In genomic region chr17:72935921-72936320, GRCm38 (mm10) we compare ENCODE assay signal across 11 mouse cellular contexts. TPM values are rescaled to one million over a fixed set of nuclear protein-coding genes. Genes with fewer than 3 reads are reported as not detected.
DNase-seq lines count a peak whose midpoint lies in the region; ATAC-seq and TF ChIP-seq lines count a peak whose summit lies in the region.
"Had no signal": no experiment of that assay in that cellular context is flagged by ENCODE, and none has a peak within 500 bp of the region (broad histone marks: within the 10 kb centered on the region; RNA-seq: fewer than 3 reads in every experiment).

No protein-coding gene starts in this region.

- H3K27ac ChIP-seq in spleen, adult 2 months (ENCODE audit: insufficient read depth, low read length) = peak overlapping the region; percentile 84
- H3K27ac ChIP-seq in intestine, postnatal 0 days (ENCODE audit: low read depth, low read length) = peak overlapping the region; percentile 60
- H3K27ac ChIP-seq: liver, embryonic 13.5 days had no signal

- peaks cover 55% of the 10 kb centered on the region for H3K4me1 ChIP-seq in spleen, adult 2 months (ENCODE audit: control insufficient read depth, insufficient read depth, insufficient read length)
- H3K4me1 ChIP-seq in intestine, postnatal 0 days (replicated peaks; ENCODE audit: control insufficient read depth, insufficient read depth, low read length) = peaks cover 41% of the 10 kb centered on the region

- no peak overlapping the region for H3K9ac ChIP-seq in intestine, postnatal 0 days (ENCODE audit: low read depth, low read length)
- H3K9ac ChIP-seq: liver, embryonic 13.5 days had no signal

- TF ChIP-seq POLR2A in spleen, adult 2 months (IDR thresholded peaks at IDR 0.05; ENCODE audit: low read depth, low read length) = no peak

- H3K4me2 ChIP-seq in intestine, postnatal 0 days (replicated peaks; ENCODE audit: low read depth) = no peak overlapping the region
- H3K4me2 ChIP-seq: liver, embryonic 13.5 days had no signal

- DNase-seq in heart, adult 9 months (ENCODE audit: low spot score in 2 of 2) = peak; percentile 54 to 63
- DNase-seq in heart, postnatal 25 days (ENCODE audit: low spot score) = no peak
- no peak for DNase-seq in spleen, adult 2 months (ENCODE audit: low read depth in 1 of 2, low spot score in 2 of 2)
- DNase-seq in spleen, postnatal 14 days (ENCODE audit: low spot score in 2 of 2) = no peak
- no peak for DNase-seq in embryo, embryonic 10.5 days (ENCODE audit: low spot score)
- DNase-seq in cerebellum, adult 9-11 months = no peak
- DNase-seq: cerebellum, postnatal 36 days; liver, embryonic 13.5 days had no signal

- TF ChIP-seq CTCF in spleen, adult 2 months (IDR thresholded peaks at IDR 0.05; ENCODE audit: extremely low read depth, insufficient read depth, insufficient read length, insufficient replicate concordance) = no peak
- no peak for TF ChIP-seq CTCF in intestine, postnatal 0 days (IDR thresholded peaks at IDR 0.05; ENCODE audit: low read depth)

- no peaks in the 10 kb centered on the region for H3K9me3 ChIP-seq in intestine, postnatal 0 days (ENCODE audit: control insufficient read depth)
- H3K9me3 ChIP-seq: liver, embryonic 13.5 days had no signal

- intact Hi-C loops in heart, postnatal 25 days (cut with DNase I) = loop anchor here (5.0 kb wide), 1 partner anchor 36 kb away; no protein-coding TSS in a partner anchor

- no peak overlapping the region for H3K4me3 ChIP-seq in spleen, adult 2 months (ENCODE audit: extremely low read depth, insufficient read depth, insufficient read length)
- H3K4me3 ChIP-seq in intestine, postnatal 0 days (ENCODE audit: low read depth, low read length) = no peak overlapping the region
- H3K4me3 ChIP-seq: liver, embryonic 13.5 days had no signal

- ATAC-seq in intestine, postnatal 0 days = peak; percentile 26; the same call in 1 of the 2 replicates
- no peak for ATAC-seq in granulocyte monocyte progenitor cell, adult 5-6 weeks (replicated peaks; ENCODE audit: poor library complexity, severe bottlenecking)
- ATAC-seq: forebrain, embryonic 14.5 days had no signal

- H3K36me3 ChIP-seq in spleen, adult 2 months (ENCODE audit: control insufficient read depth, insufficient read depth, low read length) = peaks cover 45% of the 10 kb centered on the region
- H3K36me3 ChIP-seq in intestine, postnatal 0 days (ENCODE audit: control insufficient read depth, insufficient read depth) = peaks cover 25% of the 10 kb centered on the region

- WGBS in spleen, adult 2 months = 46% methylated on average over 7 of the region's 7 CpGs
- WGBS in intestine, postnatal 0 days = 30% methylated on average over 7 of the region's 7 CpGs

- H3K27me3 ChIP-seq in spleen, adult 2 months (ENCODE audit: control insufficient read depth, insufficient read depth, low read length) = no peaks in the 10 kb centered on the region
- H3K27me3 ChIP-seq in intestine, postnatal 0 days (replicated peaks; ENCODE audit: control insufficient read depth, insufficient read depth, low read length) = no peaks in the 10 kb centered on the region
- H3K27me3 ChIP-seq: liver, embryonic 13.5 days had no signal

RNA-seq across cellular contexts. Expression of gene Lbh, which starts 17.8 kb away (rescaled TPM):
- 100 to 1,000 TPM; 390 to 430 TPM for total RNA-seq in heart, postnatal 25 days (2021)
- 171 and 212 TPM in 2 replicates for polyA plus RNA-seq in spleen, adult 2 months (2012; rRNA removed)
- 11.1 and 11.3 TPM in 2 replicates for polyA plus RNA-seq in intestine, postnatal 0 days (2015; fragmentation: Nextera tagmentation; extraction: Ambion mirVana)
- total RNA-seq in granulocyte monocyte progenitor cell, adult 5-6 weeks (2014; fragmentation: Nextera tagmentation) = 21.9 and 23.5 TPM in 2 replicates
- total RNA-seq in granulocyte monocyte progenitor cell, adult 5-6 weeks (2017) = 20.9 and 21.8 TPM in 2 replicates

Comparison
In these comparisons a context has a peak if more than half of its experiments do, and no peak if none do; other contexts are left out.
1. DNase-seq: peak in heart, adult 9 months (2 of 2); none in heart, postnatal 25 days (single experiment), spleen, adult 2 months (0 of 2), spleen, postnatal 14 days (0 of 2), embryo, embryonic 10.5 days (single experiment) and cerebellum, adult 9-11 months (single experiment).
2. RNA of gene Lbh, which starts 17.8 kb away (total RNA-seq): 390 to 430 TPM in heart, postnatal 25 days; 20.9 to 23.5 TPM in granulocyte monocyte progenitor cell, adult 5-6 weeks; every median in the first group is over 10 times any median in the second.